Mouse (Mus musculus) CH12.LX (cell line): ENCODE data around the gene Bco1. TPM values are rescaled to one million over a fixed set of nuclear protein-coding genes. Genes with fewer than 3 reads are reported as not detected.
A peak's percentile ranks its signal among the peaks of the same experiment; 100 is the strongest.

Experiments
- DNase-seq: peaks from one replicate; pipeline ENCODE4 v3.0.0-alpha.2; 2013; ENCODE audit errors: extremely low read depth
- H3K27ac ChIP-seq: 2 replicates; pipeline ENCODE4 v1.5.1; 2012; ENCODE audit warnings: low read depth, mild to moderate bottlenecking, control low read depth, moderate library complexity; ENCODE audit not compliant: insufficient read depth
- H3K27me3 ChIP-seq: replicated peaks from 2 replicates; pipeline ENCODE3; 2012; ENCODE audit warnings: inconsistent platforms
- H3K36me3 ChIP-seq, 2 experiments: replicated peaks in 1 of 2; 2 replicates each; pipeline versions ENCODE3 to v1.6.1; 2012; ENCODE audit warnings: inconsistent platforms in 1 of 2, low read length in 1 of 2, mild to moderate bottlenecking in 1 of 2, mixed read lengths in 1 of 2, moderate library complexity in 1 of 2; ENCODE audit not compliant: control insufficient read depth in 1 of 2, insufficient read depth in 1 of 2
- H3K4me1 ChIP-seq, 2 experiments: 2 replicates each; pipeline ENCODE4 v1.6.1; 2012; ENCODE audit warnings: inconsistent platforms in 1 of 2, moderate library complexity in 1 of 2; ENCODE audit not compliant: insufficient read depth in 2 of 2, control insufficient read depth in 1 of 2
- H3K4me2 ChIP-seq: 2 replicates; pipeline ENCODE4 v1.6.1; 2012; ENCODE audit warnings: low read depth, mild to moderate bottlenecking, control low read depth; ENCODE audit not compliant: poor library complexity, insufficient read depth, severe bottlenecking
- H3K4me3 ChIP-seq, 3 experiments: fragments of 150-350 bp in 1 of 3; sonication (generic) in 1 of 3; replicated peaks in 1 of 3; 2 replicates each; pipeline versions ENCODE3 to v1.5.1; 2011 to 2012; ENCODE audit warnings: low read depth in 2 of 3, low read length in 2 of 3, mild to moderate bottlenecking in 2 of 3, moderate library complexity in 2 of 3, control low read depth in 1 of 3, improper control_type of control experiment in 1 of 3, inconsistent platforms in 1 of 3, mixed read lengths in 1 of 3; ENCODE audit not compliant: poor library complexity in 1 of 3
- H3K79me2 ChIP-seq: replicated peaks from 2 replicates; pipeline ENCODE4 v1.6.1; 2012; ENCODE audit warnings: mild to moderate bottlenecking, moderate library complexity; ENCODE audit not compliant: control insufficient read depth, poor library complexity, insufficient read depth, severe bottlenecking; ENCODE audit errors: extremely low read depth
- H3K9ac ChIP-seq: 2 replicates; pipeline ENCODE4 v1.6.1; 2012; ENCODE audit warnings: low read depth, mild to moderate bottlenecking, control low read depth, moderate library complexity; ENCODE audit not compliant: insufficient read depth
- H3K9me3 ChIP-seq: replicated peaks from 2 replicates; pipeline ENCODE3; 2012; ENCODE audit warnings: low read length, inconsistent platforms, mixed read lengths
- CHD2 ChIP-seq: IDR thresholded peaks from 2 replicates; pipeline ENCODE4 v1.6.1; 2011; ENCODE audit warnings: low read length, improper control_type of control experiment
- CTCF ChIP-seq, 2 experiments: IDR thresholded peaks in 1 of 2; conservative IDR thresholded peaks in 1 of 2; 2 replicates each; pipeline ENCODE4 v1.5.1; 2011 to 2012; ENCODE audit warnings: low read depth in 2 of 2, low read length in 2 of 2, improper control_type of control experiment in 1 of 2, inconsistent platforms in 1 of 2, mild to moderate bottlenecking in 1 of 2, moderate library complexity in 1 of 2
- E2F4 ChIP-seq: IDR thresholded peaks from 2 replicates; pipeline ENCODE4 v1.6.1; 2011; ENCODE audit warnings: low read depth, low read length, improper control_type of control experiment; ENCODE audit not compliant: insufficient replicate concordance
- ETS1 ChIP-seq: conservative IDR thresholded peaks from 2 replicates; pipeline ENCODE4 v1.6.1; 2012; ENCODE audit warnings: low read depth, mild to moderate bottlenecking, inconsistent platforms, low read length, improper control_type of control experiment, moderate library complexity
- JUN ChIP-seq: IDR thresholded peaks from 2 replicates; pipeline ENCODE4 v1.6.1; 2011; ENCODE audit warnings: low read depth, mild to moderate bottlenecking, low read length, improper control_type of control experiment, moderate library complexity; ENCODE audit not compliant: insufficient read depth
- KAT2A ChIP-seq: IDR thresholded peaks from 2 replicates; pipeline ENCODE4 v1.6.1; 2012; ENCODE audit warnings: low read length, improper control_type of control experiment, inconsistent platforms; ENCODE audit not compliant: insufficient replicate concordance
- MAFK ChIP-seq: IDR thresholded peaks from 2 replicates; pipeline ENCODE4 v1.6.1; 2011; ENCODE audit warnings: low read length, improper control_type of control experiment; ENCODE audit not compliant: insufficient replicate concordance
- MAX ChIP-seq: IDR thresholded peaks from 2 replicates; pipeline ENCODE4 v1.6.1; 2011; ENCODE audit warnings: low read length, improper control_type of control experiment
- MAZ ChIP-seq: IDR thresholded peaks from 2 replicates; pipeline ENCODE4 v1.6.1; 2012; ENCODE audit warnings: low read depth, mild to moderate bottlenecking, inconsistent platforms, low read length, improper control_type of control experiment, moderate library complexity
- MEF2A ChIP-seq: IDR thresholded peaks from 2 replicates; pipeline ENCODE4 v1.6.1; 2014; ENCODE audit warnings: low read depth, mild to moderate bottlenecking, inconsistent platforms, low read length, improper control_type of control experiment, borderline replicate concordance
- MYC ChIP-seq: IDR thresholded peaks from 2 replicates; pipeline ENCODE4 v1.6.1; 2011; ENCODE audit warnings: low read depth, mild to moderate bottlenecking, improper control_type of control experiment, low read length
- NELFE ChIP-seq: IDR thresholded peaks from 2 replicates; pipeline ENCODE4 v1.6.1; 2011; ENCODE audit warnings: low read depth, low read length, improper control_type of control experiment
- PAX5 ChIP-seq: IDR thresholded peaks from 2 replicates; pipeline ENCODE4 v1.6.1; 2012; ENCODE audit warnings: low read length, inconsistent platforms, mixed read lengths
- RCOR1 ChIP-seq: conservative IDR thresholded peaks from 2 replicates; pipeline ENCODE4 v1.6.1; 2012; ENCODE audit warnings: low read depth, mild to moderate bottlenecking, inconsistent platforms, low read length, improper control_type of control experiment
- SMC3 ChIP-seq: IDR thresholded peaks from 2 replicates; pipeline ENCODE4 v1.6.1; 2011; ENCODE audit warnings: low read depth, low read length, improper control_type of control experiment
- TCF12 ChIP-seq: IDR thresholded peaks from 2 replicates; pipeline ENCODE4 v1.6.1; 2014; ENCODE audit warnings: low read depth, mild to moderate bottlenecking, inconsistent platforms, low read length, improper control_type of control experiment
- USF1 ChIP-seq: IDR thresholded peaks from 2 replicates; pipeline ENCODE4 v1.6.1; 2014; ENCODE audit warnings: low read depth, mild to moderate bottlenecking, inconsistent platforms, low read length, improper control_type of control experiment
- USF2 ChIP-seq: conservative IDR thresholded peaks from 2 replicates; pipeline ENCODE4 v1.6.1; 2011; ENCODE audit warnings: low read depth, low read length, improper control_type of control experiment
- ZC3H11A ChIP-seq: IDR thresholded peaks from 2 replicates; pipeline ENCODE4 v1.6.1; 2012; ENCODE audit warnings: low read depth, mild to moderate bottlenecking, inconsistent platforms, low read length, improper control_type of control experiment
- ZMIZ1 ChIP-seq: IDR thresholded peaks from 2 replicates; pipeline ENCODE4 v1.6.1; 2012; ENCODE audit warnings: low read depth, mild to moderate bottlenecking, inconsistent platforms, low read length, improper control_type of control experiment
- dilution Hi-C: fragments of 300-500 bp; cut with MboI; formaldehyde crosslinking; loops from 2 replicates; pipeline ENCODE4 v1.14.3; 2020; ENCODE audit warnings: low sequenced_read_pairs; ENCODE audit not compliant: extremely low pct_unique_long_range_greater_than_20kb, extremely low pct_ligation_motif_present
- in situ Hi-C: fragments of 300-500 bp; cut with MboI; formaldehyde crosslinking; loops from 3 replicates; pipeline ENCODE4 v1.14.3; 2019; ENCODE audit warnings: low sequenced_read_pairs, low pct_ligation_motif_present, low pct_unique_long_range_greater_than_20kb, mixed read lengths
- polyA plus RNA-seq: library from polyadenylated mRNA; unstranded; fragments of >175 nt; gene quantifications from 2 replicates; pipeline ENCODE4 v1.2.1, GENCODE M21; 2012; ENCODE audit warnings: low read depth; ENCODE audit not compliant: insufficient read length
- total RNA-seq, 2 experiments: library from RNA; depleted of rRNA; stranded (reverse); fragments of 300-350 nt in 1 of 2; fragments of >200 nt in 1 of 2; gene quantifications; 2 replicates each; pipeline ENCODE4 v1.2.3; 2012 to 2014

Gene Bco1
- total and polyA plus RNA-seq, 3 experiments, result not detected

- H3K9me3 ChIP-seq, result peaks cover 5% of the 10 kb centered on the region
- no peak overlapping the region for H3K9ac ChIP-seq
- H3K4me1 ChIP-seq, result no peaks in the 10 kb centered on the region; a peak in 1 of 4 replicates
- no peaks in the 10 kb centered on the region for H3K79me2 ChIP-seq
- no peak overlapping the region for H3K4me3 ChIP-seq
- no peak overlapping the region for H3K27ac ChIP-seq
- no peak overlapping the region for H3K4me2 ChIP-seq
- no peak for DNase-seq
- dilution Hi-C loops, result no loop called here
- TF ChIP-seq CTCF (conservative IDR thresholded peaks at IDR 0.05 in 1 of 2, IDR thresholded peaks at IDR 0.05 in 1 of 2; ENCODE audit: low read depth in 2 of 2, low read length in 2 of 2) (peak in 1 of 2 experiments; percentile 17; a peak in 1 of 4 replicates), USF2 (no peak), PAX5 (no peak), ETS1 (no peak), JUN (no peak), SMC3 (no peak), MYC (no peak)
- H3K27me3 ChIP-seq, result peaks cover 36% of the 10 kb centered on the region
- no peaks in the 10 kb centered on the region for H3K36me3 ChIP-seq
- in situ Hi-C loops, result no loop called here
Observed at GRCm38 (mm10) chr8:117060306-117060705, 35.3 kb upstream of the Bco1 start.

GRCm38 (mm10) chr8:117061180-117061880, 34.3 kb upstream of the Bco1 start:
- in situ Hi-C loops (no loop called here), dilution Hi-C loops (no loop called here)
- Histone ChIP-seq H3K27me3 (peaks cover 37% of the 10 kb centered on the region), H3K36me3 (no peaks in the 10 kb centered on the region), H3K79me2 (no peaks in the 10 kb centered on the region), H3K4me3 (no peak overlapping the region), H3K4me2 (no peak overlapping the region), H3K4me1 (no peaks in the 10 kb centered on the region), H3K9ac (no peak overlapping the region), H3K9me3 (peaks cover 5% of the 10 kb centered on the region), H3K27ac (no peak overlapping the region)
- no peak for DNase-seq
- no peak for TF ChIP-seq E2F4
- no peak for TF ChIP-seq USF1

DNA sequence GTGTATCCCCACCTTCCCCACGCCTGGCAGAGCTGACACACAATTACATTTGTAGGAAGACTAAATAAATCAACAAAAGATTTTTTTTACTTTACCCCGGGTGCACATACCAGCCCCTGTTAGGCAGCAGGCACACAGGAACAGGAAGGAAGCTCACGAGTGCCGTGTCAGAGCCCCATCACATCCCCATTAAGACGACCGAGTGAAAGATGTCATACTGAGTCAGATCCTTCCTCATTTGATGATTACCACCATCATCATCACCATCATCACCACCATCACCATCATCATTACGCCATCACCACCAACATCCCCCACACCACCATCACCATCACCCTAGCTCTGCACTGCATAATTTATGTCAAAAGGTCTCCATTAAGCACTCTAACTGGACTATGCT, 28.7 kb upstream of the Bco1 start:
- Histone ChIP-seq H3K4me3 (no peak overlapping the region), H3K27ac (no peak overlapping the region), H3K36me3 (no peaks in the 10 kb centered on the region)

More for the DNA sequence above, 28.7 kb upstream of the Bco1 start:
- dilution Hi-C loops, result no loop called here
- no peaks in the 10 kb centered on the region for H3K79me2 ChIP-seq
- no peak overlapping the region for H3K4me2 ChIP-seq
- peaks cover 0 to 8% of the 10 kb centered on the region in 2 experiments; a peak in 1 of 4 replicates for H3K4me1 ChIP-seq
- DNase-seq, result no peak
- H3K27me3 ChIP-seq, result peaks cover 22% of the 10 kb centered on the region
- TF ChIP-seq MAZ (no peak), ZC3H11A (no peak), SMC3 (no peak), CHD2 (no peak), MAX (no peak), ZMIZ1 (no peak), JUN (no peak), NELFE (no peak), E2F4 (no peak), RCOR1 (no peak), MAFK (no peak), TCF12 (no peak), KAT2A (no peak), CTCF (conservative IDR thresholded peaks at IDR 0.05 in 1 of 2, IDR thresholded peaks at IDR 0.05 in 1 of 2; ENCODE audit: low read depth in 2 of 2, low read length in 2 of 2) (no peak), MEF2A (no peak), USF1 (no peak)
- H3K9me3 ChIP-seq, result peaks cover 5% of the 10 kb centered on the region
- in situ Hi-C loops, result no loop called here
- no peak overlapping the region for H3K9ac ChIP-seq
